Mouse (Mus musculus) T-cell, adult 66 days (primary cell): ENCODE data around the gene Nkx3-2. TPM values are rescaled to one million over a fixed set of nuclear protein-coding genes. Genes with fewer than 3 reads are reported as not detected.

Experiments used
- total RNA-seq, 2 experiments: library from RNA; stranded (reverse); gene quantifications; 3 replicates in 1 of 2; 4 replicates in 1 of 2; pipeline ENCODE4 v1.2.4; 2023

The Nkx3-2 gene
- total RNA-seq, result not detected

GRCm38 (mm10) chr5:41763731-41764721, at the start of gene Nkx3-2:
TSS of gene Nkx3-2 (minus strand) at chr5:41764501.

Other genes starting within 250 kb of the Nkx3-2 start
- gene Rab28, start 56.3 kb downstream of the Nkx3-2 start, total RNA-seq, result 10 to 100 TPM; 22.8 to 23.4 TPM
- 10 to 100 TPM; 42.5 to 54.0 TPM for gene Bod1l, start 79.8 kb upstream of the Nkx3-2 start, total RNA-seq